Mouse (Mus musculus) liver, postnatal 0 days (tissue): Measurements from ENCODE around the gene Lrrc28.

Experiments used
- CTCF ChIP-seq: sonication (generic); IDR thresholded peaks from 2 replicates; pipeline ENCODE4 v1.5.1; 2016; ENCODE audit warnings: antibody characterized with exemption, low read depth
- EP300 ChIP-seq: IDR thresholded peaks from 2 replicates; pipeline ENCODE4 v1.6.1; 2016; ENCODE audit warnings: antibody characterized with exemption, low read depth, mild to moderate bottlenecking

- TF ChIP-seq CTCF = no peak
- no peak for TF ChIP-seq EP300
These were observed 109.1 kb downstream of the Lrrc28 start for GRCm38 (mm10) chr7:67535941-67536340.
